Mouse (Mus musculus) bone marrow macrophage, adult 2 months (primary cell): ENCODE measurements at regions not wholly inside any gene's neighbourhood (a gene's known extent, or its start where the extent isn't known, plus 50 kb on each side); places are given as distances from the start of the nearest gene placed in this dataset.

Source experiments
- H3K27ac ChIP-seq: 2 replicates; pipeline ENCODE4 v1.5.1; 2012; ENCODE audit warnings: low read depth, low read length; ENCODE audit not compliant: insufficient read depth
- H3K4me1 ChIP-seq: 2 replicates; pipeline ENCODE4 v1.6.1; 2012; ENCODE audit warnings: low read length; ENCODE audit not compliant: control insufficient read depth, insufficient read depth
- H3K4me3 ChIP-seq: 2 replicates; pipeline ENCODE4 v1.5.1; 2012; ENCODE audit warnings: mild to moderate bottlenecking, low read length, moderate library complexity; ENCODE audit not compliant: insufficient read depth
- CTCF ChIP-seq: IDR thresholded peaks from 2 replicates; pipeline ENCODE4 v1.5.1; 2012; ENCODE audit warnings: low read depth, mild to moderate bottlenecking, low read length, moderate library complexity
- POLR2A ChIP-seq: IDR thresholded peaks from 2 replicates; pipeline ENCODE4 v1.6.1; 2012; ENCODE audit warnings: mild to moderate bottlenecking, low read depth, low read length, borderline replicate concordance

GRCm38 (mm10) chr4:137117471-137118331, 69.1 kb upstream of the Zbtb40 start:
- TF ChIP-seq POLR2A, result no peak
- no peak for TF ChIP-seq CTCF
- Histone ChIP-seq H3K27ac (no peak overlapping the region), H3K4me1 (no peaks in the 10 kb centered on the region), H3K4me3 (no peak overlapping the region)

- no peak overlapping the region for H3K4me3 ChIP-seq
- no peaks in the 10 kb centered on the region for H3K4me1 ChIP-seq
- H3K27ac ChIP-seq, result no peak overlapping the region
- no peak for TF ChIP-seq CTCF
- no peak for TF ChIP-seq POLR2A
Measured at GRCm38 (mm10) chr4:137115062-137115461, 66.5 kb upstream of the Zbtb40 start.

GRCm38 (mm10) chr4:137110276-137110675, 61.7 kb upstream of the Zbtb40 start:
- H3K4me1 ChIP-seq, result no peaks in the 10 kb centered on the region
- no peak for TF ChIP-seq POLR2A
- TF ChIP-seq CTCF, result no peak
- no peak overlapping the region for H3K4me3 ChIP-seq
- no peak overlapping the region for H3K27ac ChIP-seq

GRCm38 (mm10) chr4:137104447-137105044, 55.9 kb upstream of the Zbtb40 start:
- TF ChIP-seq CTCF, result no peak
- no peak for TF ChIP-seq POLR2A

GRCm38 (mm10) chr4:137101169-137101568, 52.6 kb upstream of the Zbtb40 start:
- Histone ChIP-seq H3K4me1 (no peaks in the 10 kb centered on the region), H3K4me3 (no peak overlapping the region), H3K27ac (no peak overlapping the region)
- TF ChIP-seq POLR2A (no peak), CTCF (no peak)

More at GRCm38 (mm10) chr4:137104447-137105044, 55.9 kb upstream of the Zbtb40 start:
- Histone ChIP-seq H3K27ac (no peak overlapping the region), H3K4me3 (no peak overlapping the region), H3K4me1 (no peaks in the 10 kb centered on the region)

- TF ChIP-seq POLR2A (no peak), CTCF (no peak)
- Histone ChIP-seq H3K27ac (no peak overlapping the region), H3K4me3 (no peak overlapping the region), H3K4me1 (no peaks in the 10 kb centered on the region)
Measured at GRCm38 (mm10) chr4:137100756-137101155, 52.2 kb upstream of the Zbtb40 start.
